Mouse (Mus musculus) cerebellum, postnatal 36 days (tissue): ENCODE measurements at regions not wholly inside any gene's neighbourhood (a gene's known extent, or its start where the extent isn't known, plus 50 kb on each side); places are given as distances from the start of the nearest gene placed in this dataset.
"Not testable (repeated sequence)": the region's sequence is repeated elsewhere in the genome, so short reads cannot be mapped to it uniquely, and the experiment has no call there.

Experiments
- DNase-seq, 2 experiments: peaks; one replicate each; pipeline ENCODE4 v3.0.0; 2021 to 2022; ENCODE audit warnings: mixed read lengths in 2 of 2

DNA sequence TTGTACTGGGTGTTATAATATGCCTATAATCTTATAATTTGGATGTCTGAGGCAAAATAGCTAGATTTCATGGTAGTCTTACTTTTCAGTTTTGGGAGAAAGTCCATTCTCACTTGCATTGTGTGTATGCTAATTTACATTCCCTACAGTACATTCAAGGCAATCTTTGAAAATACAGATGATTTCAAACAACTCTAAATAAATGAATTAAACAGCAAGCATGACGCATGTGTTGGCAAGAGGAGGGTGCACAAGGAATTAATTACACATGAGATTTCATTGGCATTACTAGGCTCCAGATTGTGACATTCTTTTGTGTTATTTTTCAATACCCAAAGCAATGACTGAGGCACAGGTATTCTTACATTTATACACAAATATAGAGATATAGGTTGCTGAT lies 495.2 kb upstream of the Cypt12 start:
- DNase-seq, result no peak

- DNase-seq, result no peak
These were observed 487.7 kb upstream of the Cypt12 start for GRCm38 (mm10) chr3:17460545-17460944.

DNA sequence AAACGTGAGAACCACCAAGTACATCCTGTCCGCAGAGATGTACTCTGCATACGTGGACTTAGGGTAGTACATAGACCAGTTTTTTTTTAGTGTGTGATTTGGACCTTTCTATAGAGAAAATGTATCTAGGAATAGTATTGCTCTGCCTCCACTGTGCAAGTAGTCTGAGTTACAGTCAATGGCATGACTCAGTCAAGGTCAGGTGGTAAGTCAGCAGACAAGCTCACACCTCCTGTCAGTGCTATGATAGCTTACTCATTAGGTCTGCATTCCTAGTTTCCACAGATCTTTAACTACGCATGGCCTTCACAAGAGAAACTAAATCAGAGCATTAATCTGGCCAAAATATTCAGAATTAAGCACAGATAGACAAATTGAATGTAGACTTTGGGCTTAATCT lies 486.8 kb upstream of the Cypt12 start:
- DNase-seq, result no peak

DNA sequence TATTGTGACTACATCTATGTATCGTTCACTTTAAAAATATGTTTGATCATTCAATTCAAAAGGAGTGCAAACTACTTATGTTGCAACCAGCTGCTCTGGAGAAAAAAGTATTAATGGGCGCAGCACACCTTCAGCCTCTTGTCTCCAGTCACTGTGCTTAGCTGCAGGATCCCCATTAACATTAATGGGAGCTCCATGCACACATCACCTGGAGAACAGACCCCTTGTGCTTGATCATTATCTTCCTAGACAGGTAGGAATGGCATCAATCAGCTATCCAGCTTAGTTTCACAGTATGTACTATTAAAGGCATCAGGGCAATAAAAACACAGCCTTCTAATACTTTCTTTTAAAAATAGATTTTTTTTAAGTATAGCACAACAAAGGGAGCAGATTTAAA lies 474.4 kb upstream of the Cypt12 start:
- DNase-seq, result no peak

GRCm38 (mm10) chr3:17489240-17490142 lies 458.7 kb upstream of the Cypt12 start:
- DNase-seq, result peak; percentile 4 to 16

DNA sequence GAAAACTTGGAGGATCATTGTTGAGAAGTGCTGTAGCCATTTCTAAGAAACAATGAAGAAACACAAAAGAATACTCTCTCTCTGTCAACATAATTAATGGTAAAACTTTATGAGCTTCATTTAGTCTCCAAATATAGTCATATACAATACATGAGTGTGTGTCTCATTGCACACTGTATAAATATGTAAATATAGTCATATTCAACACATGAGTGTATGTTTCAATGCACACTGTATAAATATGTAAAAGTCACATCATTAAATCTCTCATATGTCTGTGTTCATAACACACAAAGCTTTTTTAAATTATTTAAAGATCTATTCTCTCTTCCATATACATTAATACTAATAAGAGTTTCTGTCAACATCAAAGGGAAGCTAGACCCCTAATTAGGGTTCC lies 457.6 kb upstream of the Cypt12 start:
- DNase-seq, result no peak

- no peak for DNase-seq
These were observed 449.9 kb upstream of the Cypt12 start for GRCm38 (mm10) chr3:17498291-17498690.

DNA sequence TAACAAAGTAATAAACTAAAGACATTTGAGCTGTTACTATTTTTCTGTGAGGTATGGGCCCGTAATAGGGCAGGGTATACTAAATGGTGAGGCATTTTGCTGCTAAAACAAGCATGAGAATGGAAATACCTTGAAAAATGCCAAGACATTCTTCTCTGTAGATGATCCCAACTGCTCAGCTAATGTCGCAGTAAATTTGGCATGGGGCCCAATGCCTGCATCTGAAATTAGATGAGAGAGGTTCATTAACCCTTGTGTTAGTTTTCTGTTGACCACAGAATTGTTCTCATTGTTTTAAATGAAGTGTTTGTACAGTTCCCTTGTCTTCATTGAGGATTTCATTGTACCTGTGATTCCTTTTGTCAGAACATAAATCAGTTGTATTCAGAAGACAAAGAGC lies 446.7 kb upstream of the Cypt12 start:
- peak; percentile 16 to 22 for DNase-seq

DNA sequence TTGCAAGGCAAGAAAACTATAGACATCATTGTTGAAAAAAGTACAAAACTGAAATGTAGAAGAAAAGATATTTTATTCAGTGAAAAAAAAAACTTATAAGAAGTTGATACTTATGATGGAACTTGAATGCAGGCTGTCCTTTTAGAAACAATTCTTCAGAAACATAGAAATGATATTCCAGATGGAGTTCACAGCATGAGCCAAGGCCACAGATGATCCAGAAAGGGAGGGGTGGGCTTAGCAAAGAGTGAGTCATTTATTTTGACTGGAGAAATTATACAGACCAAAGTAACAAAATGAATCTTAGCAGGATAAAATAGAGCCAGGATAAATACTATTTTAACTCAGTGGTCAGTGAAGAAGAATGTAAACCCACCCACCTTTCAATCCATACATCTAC lies 406.9 kb upstream of the Cypt12 start:
- peak; percentile 26 to 50 for DNase-seq

DNA sequence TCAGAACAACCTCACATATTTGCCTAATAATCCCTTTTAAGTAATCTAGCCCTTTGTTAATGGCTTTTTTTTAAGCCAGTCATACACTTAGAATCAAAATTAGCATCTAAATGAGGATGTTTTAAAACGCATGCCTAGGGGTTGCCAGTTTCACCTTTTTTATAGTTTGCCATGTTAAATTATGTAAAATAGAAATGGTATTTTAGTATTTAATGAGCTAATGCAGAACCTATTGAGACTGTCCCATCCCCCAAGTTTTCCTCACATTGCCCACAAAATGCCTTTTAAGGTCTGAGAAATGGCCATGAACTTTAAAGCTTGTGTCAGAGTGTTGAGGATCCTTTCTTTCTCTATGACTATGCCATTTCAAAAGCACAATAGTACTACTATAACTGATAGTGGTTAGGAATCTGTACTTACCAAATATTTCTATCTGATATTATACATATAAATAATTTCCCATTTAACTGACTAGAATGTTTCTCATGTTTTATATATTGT lies 400.6 kb upstream of the Cypt12 start:
- DNase-seq, result no peak

- DNase-seq, result no peak
These were observed 365.7 kb upstream of the Cypt12 start for GRCm38 (mm10) chr3:17582487-17582886.

DNA sequence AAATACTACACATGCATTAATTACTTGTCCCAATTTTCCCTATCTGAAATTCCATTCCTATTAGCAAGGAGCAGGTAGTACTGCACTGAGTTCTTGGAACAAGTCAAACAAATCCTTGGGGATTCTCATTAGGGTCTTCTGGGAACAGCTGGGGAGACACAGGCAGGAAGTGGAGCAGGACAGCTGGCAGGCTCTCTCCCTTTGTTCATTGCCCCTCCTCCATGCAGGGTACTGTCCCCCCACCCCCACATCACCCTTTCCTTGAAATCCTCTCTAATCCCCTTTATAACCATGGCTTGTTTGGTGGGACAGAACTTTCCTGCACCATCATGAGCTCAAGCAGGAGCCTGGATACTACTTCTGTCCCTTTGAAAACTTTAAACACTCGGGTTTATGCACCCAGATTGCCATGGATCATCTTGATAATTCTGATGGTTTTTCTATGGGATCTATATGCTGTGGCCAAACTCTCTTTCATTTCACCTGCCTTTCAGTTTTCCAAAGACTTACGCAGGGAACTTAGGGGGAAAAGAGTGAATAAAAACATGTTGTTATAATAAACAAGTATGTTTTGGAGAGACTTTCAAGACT lies 358.2 kb upstream of the Cypt12 start:
- no peak for DNase-seq

DNA sequence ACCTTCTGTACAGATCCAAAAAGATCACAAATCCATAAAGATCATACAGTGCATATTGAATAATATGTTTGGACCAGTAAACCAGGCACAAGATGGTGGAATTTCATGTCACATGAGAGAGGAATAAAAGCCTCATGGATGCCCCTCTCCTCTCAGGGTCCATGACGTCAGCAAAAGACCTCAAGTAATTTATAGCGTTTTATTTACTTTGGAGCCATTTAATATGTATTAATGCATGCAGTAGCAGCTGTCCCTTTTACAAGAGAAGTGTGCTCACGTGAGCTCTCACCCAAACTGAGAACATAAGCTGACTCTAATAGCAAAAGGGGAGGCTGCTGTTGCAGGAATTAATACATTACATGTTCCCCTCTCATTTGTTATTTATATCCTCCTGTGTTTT lies 355.7 kb upstream of the Cypt12 start:
- no peak for DNase-seq

GRCm38 (mm10) chr3:17596365-17596764 lies 351.8 kb upstream of the Cypt12 start:
- DNase-seq, result no peak

DNA sequence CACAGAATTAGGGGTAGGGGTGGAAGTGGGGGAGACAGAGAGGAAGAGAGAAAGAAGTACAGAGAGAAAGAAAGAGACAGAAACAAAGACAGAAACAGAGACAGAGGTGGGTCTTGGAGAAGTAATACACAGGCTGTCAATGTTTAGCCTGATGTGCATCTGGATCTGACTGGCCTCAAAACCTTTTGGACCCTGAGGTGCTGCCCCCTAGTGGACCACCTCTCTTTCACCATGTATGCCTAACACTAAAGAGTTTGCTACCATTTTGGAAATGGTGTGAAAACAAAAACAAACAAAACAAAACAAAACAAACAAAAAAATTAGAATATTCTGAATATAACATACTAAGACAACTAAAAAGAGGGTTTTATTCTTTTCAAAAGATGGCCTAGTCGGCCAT lies 334.7 kb upstream of the Cypt12 start:
- DNase-seq, result peak in 1 of 2 experiments; percentile 3

DNA sequence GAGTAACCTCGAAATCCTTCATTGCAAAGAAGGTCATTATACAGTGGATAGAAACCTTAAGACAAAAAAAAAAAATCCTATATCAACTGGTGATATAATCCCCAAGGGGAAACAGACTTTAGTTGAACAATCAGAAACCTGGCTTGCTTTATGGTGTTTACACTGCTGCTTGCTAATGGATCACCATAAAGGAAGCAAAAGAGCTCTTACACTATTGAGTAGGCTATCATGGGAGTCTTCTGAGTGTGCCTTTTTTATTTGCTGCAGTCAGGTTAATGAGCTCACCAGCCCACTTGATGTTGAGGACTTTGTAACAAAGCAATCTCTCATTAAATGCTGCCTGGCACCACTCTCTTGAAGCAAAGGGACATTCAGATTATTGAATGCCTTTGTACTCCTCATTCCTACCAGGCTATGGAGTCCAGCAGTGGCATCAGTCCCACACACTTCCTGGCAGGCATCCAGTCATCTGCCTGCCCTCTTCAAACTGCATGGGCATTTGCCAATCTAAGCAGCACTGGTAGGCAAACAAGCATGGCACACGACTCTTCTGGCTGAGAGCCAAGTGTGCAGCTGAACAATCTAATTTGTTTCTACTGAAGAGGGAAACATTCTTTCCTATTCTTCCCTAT lies 331.7 kb upstream of the Cypt12 start:
- DNase-seq, result peak; percentile 75 to 78

DNA sequence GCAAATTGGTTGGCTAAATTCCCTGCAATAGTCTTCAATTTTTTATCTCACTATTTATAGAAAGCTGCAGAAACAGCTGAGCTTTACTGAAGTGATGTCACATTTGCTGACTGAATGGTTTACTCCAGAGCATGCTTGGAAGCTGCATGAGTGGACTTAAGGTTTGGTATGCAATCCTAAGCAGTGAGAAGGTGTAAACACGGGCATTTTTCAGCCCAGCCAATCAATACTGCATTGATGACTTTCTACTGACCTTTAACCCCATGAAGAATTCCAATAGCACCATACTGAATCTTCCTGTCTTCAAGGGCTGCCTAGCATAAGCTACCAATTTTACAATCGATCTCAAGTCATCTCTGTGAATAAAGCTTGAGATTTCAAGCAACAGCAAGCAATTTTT lies 328.7 kb upstream of the Cypt12 start:
- no peak for DNase-seq

GRCm38 (mm10) chr3:17619890-17620289 lies 328.3 kb upstream of the Cypt12 start:
- DNase-seq, result no peak

DNA sequence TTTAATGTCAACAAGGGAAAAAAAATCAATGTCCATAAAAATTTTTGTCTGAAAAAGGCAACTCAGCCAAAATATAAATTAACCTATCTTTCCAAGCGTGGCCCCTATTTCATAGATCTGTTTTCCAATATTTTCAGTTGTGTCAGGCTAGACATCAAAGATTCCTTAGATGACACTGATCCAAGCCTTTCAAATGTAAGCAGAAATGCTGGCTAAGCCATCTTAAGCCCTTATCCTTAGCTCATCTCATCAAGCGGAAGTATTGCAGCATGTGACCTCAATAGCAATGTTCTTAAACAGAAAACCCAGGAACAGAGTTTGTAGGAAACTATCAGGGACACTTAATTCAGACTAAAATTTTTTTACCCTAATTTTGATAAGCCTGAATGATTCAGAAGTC lies 327.8 kb upstream of the Cypt12 start:
- DNase-seq, result no peak

DNA sequence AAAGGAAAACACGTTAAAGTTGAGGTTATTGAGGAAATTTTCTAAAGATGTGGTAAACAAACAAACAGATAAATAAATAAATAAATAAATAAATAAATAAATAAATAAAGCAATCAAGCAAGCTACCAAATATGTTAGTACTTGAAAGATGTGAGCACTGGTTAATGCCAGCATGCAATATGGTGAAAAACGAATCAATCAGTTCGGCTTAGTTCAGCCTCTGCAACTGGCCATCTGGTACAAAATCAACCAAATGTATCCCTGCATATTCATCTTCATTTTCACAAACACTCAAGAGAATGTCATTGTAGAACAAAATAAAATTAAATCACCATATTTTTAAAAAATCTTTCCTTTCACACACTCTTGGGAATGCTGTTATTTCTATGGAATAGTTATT lies 315.7 kb upstream of the Cypt12 start:
- no peak for DNase-seq

- DNase-seq, result no peak
These were observed 311.9 kb upstream of the Cypt12 start for GRCm38 (mm10) chr3:17636276-17636675.

DNA sequence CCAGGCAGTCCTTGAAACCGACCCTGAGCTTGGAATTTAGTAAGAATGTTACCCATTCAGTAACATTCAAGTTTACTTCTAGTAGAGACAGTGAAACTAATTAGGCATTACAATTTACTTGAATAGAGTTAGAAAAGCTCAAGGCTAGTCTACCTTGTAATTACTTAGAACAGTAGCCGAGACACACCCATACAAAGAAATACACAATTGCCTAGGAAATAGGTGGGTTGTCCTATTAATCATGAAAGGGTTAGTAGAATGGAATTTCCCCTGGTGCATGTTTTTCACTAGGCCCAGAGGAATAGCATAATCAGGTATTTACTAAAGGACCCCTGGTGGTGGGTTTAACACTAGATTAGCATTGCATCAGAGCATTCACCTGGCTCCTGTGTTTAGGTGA lies 288.2 kb upstream of the Cypt12 start:
- DNase-seq, result not testable (repeated sequence)

DNA sequence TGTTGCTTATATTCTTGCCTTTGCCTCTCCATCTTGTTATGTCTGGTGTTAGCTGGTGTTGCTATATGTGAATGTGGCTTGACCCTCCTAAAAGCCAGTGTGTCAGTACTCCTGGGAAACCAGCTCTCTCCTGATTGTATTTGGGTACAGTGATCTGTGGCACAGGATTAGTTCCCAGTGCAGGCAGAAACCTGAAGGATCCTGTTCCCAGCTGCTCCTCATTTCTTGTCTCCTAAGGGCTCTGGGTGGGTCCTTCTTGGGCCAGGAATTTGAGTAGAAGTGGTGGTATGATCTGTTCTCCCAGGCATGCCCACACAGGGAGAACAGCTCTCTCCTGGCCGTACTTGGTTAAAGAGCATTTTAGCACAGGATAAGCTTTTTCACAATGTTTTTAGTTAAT lies 286.2 kb upstream of the Cypt12 start:
- no peak for DNase-seq

- DNase-seq, result no peak
These were observed 281.2 kb upstream of the Cypt12 start for GRCm38 (mm10) chr3:17667016-17667415.
